Mouse (Mus musculus) midbrain, embryonic 12.5 days (tissue): ENCODE data around the gene Grm8. TPM values are rescaled to one million over a fixed set of nuclear protein-coding genes. Genes with fewer than 3 reads are reported as not detected.

ENCODE experiments used
- ATAC-seq: fragments of 200-750 bp; cut with Nextera tagmentation; 2 replicates; pipeline ENCODE4 v1.8.0; 2017; ENCODE audit warnings: low read depth, moderate TSS enrichment, moderate library complexity; ENCODE audit not compliant: low FRiP score
- H3K27ac ChIP-seq: fragments of 300-500 bp; sonication (generic); replicated peaks from 2 replicates; pipeline ENCODE4 v1.5.1; 2016; ENCODE audit warnings: mild to moderate bottlenecking
- H3K27me3 ChIP-seq: fragments of 300-500 bp; sonication (generic); 2 replicates; pipeline ENCODE4 v1.6.1; 2016; ENCODE audit warnings: mild to moderate bottlenecking
- H3K36me3 ChIP-seq: fragments of 300-500 bp; sonication (generic); 2 replicates; pipeline ENCODE4 v1.6.1; 2016
- H3K4me1 ChIP-seq: fragments of 300-500 bp; sonication (generic); 2 replicates; pipeline ENCODE4 v1.6.1; 2016
- H3K4me2 ChIP-seq: fragments of 300-500 bp; sonication (generic); replicated peaks from 2 replicates; pipeline ENCODE4 v1.6.1; 2016; ENCODE audit warnings: mild to moderate bottlenecking, moderate library complexity
- H3K4me3 ChIP-seq: fragments of 300-500 bp; sonication (generic); 2 replicates; pipeline ENCODE4 v1.5.1; 2016; ENCODE audit warnings: mild to moderate bottlenecking
- H3K9ac ChIP-seq: fragments of 300-500 bp; sonication (generic); replicated peaks from 2 replicates; pipeline ENCODE4 v1.6.1; 2016; ENCODE audit warnings: mild to moderate bottlenecking, moderate library complexity
- H3K9me3 ChIP-seq: fragments of 300-500 bp; sonication (generic); 2 replicates; pipeline ENCODE4 v1.6.1; 2016; ENCODE audit warnings: mild to moderate bottlenecking
- WGBS: fragments of 180-500 bp; shearing (Covaris S2); methylation state at CpG from one replicate; pipeline ENCODE4 v1.1.7; 2016; 5-methylcytosine and 5-hydroxymethylcytosine counted together
- microRNA counts: library from miRNA; unstranded; fragments of <30 nt; microRNA quantifications from one replicate; lab custom pipeline; 2017
- microRNA-seq: library from miRNA; unstranded; fragments of <30 nt; microRNA quantifications from one replicate; pipeline ENCODE4, GENCODE M21; 2017
- polyA plus RNA-seq: library from polyadenylated mRNA; unstranded; fragments of >200 nt; fragmentation: Nextera tagmentation; extraction: Ambion mirVana; gene quantifications from 2 replicates; pipeline ENCODE4 v1.2.1, GENCODE M21; 2016

The Grm8 gene
- polyA plus RNA-seq, 1 experiment from 2014 or later, result 6.4 TPM

GRCm38 (mm10) chr6:27314273-27315009 lies 820.5 kb downstream of the Grm8 start:
- Histone ChIP-seq H3K4me1 (no peaks in the 10 kb centered on the region), H3K4me3 (no peak overlapping the region), H3K27ac (no peak overlapping the region), H3K9ac (no peak overlapping the region), H3K36me3 (no peaks in the 10 kb centered on the region), H3K9me3 (no peaks in the 10 kb centered on the region), H3K4me2 (no peak overlapping the region), H3K27me3 (no peaks in the 10 kb centered on the region)
- WGBS, result 94% methylated on average over 5 of the region's 5 CpGs
- ATAC-seq, result no peak

GRCm38 (mm10) chr6:27310401-27310800 lies 824.6 kb downstream of the Grm8 start:
- H3K4me2 ChIP-seq, result no peak overlapping the region
- H3K36me3 ChIP-seq, result no peaks in the 10 kb centered on the region
- H3K4me1 ChIP-seq, result no peaks in the 10 kb centered on the region
- H3K27me3 ChIP-seq, result no peaks in the 10 kb centered on the region
- H3K27ac ChIP-seq, result no peak overlapping the region
- no peak for ATAC-seq
- no peaks in the 10 kb centered on the region for H3K9me3 ChIP-seq
- H3K9ac ChIP-seq, result no peak overlapping the region
- H3K4me3 ChIP-seq, result no peak overlapping the region

- Histone ChIP-seq H3K9ac (no peak overlapping the region), H3K4me2 (no peak overlapping the region), H3K4me1 (no peaks in the 10 kb centered on the region), H3K4me3 (no peak overlapping the region), H3K27ac (no peak overlapping the region), H3K36me3 (no peaks in the 10 kb centered on the region), H3K27me3 (no peaks in the 10 kb centered on the region), H3K9me3 (no peaks in the 10 kb centered on the region)
- 70% methylated on average over 2 of the region's 2 CpGs for WGBS
- no peak for ATAC-seq
Measured at GRCm38 (mm10) chr6:27305351-27305750, 829.6 kb downstream of the Grm8 start.

- H3K4me2 ChIP-seq, result no peak overlapping the region
- no peak overlapping the region for H3K4me3 ChIP-seq
- no peak for ATAC-seq
- no peaks in the 10 kb centered on the region for H3K9me3 ChIP-seq
- no peak overlapping the region for H3K9ac ChIP-seq
- H3K36me3 ChIP-seq, result no peaks in the 10 kb centered on the region
- H3K27ac ChIP-seq, result no peak overlapping the region
- no peaks in the 10 kb centered on the region for H3K27me3 ChIP-seq
- H3K4me1 ChIP-seq, result no peaks in the 10 kb centered on the region
Measured at GRCm38 (mm10) chr6:27264972-27265371, 870.0 kb downstream of the Grm8 start.

GRCm38 (mm10) chr6:27262611-27263010 lies 872.4 kb downstream of the Grm8 start:
- Histone ChIP-seq H3K36me3 (no peaks in the 10 kb centered on the region), H3K9ac (no peak overlapping the region), H3K4me3 (no peak overlapping the region), H3K9me3 (no peaks in the 10 kb centered on the region), H3K4me1 (no peaks in the 10 kb centered on the region), H3K27me3 (no peaks in the 10 kb centered on the region), H3K4me2 (no peak overlapping the region), H3K27ac (no peak overlapping the region)
- ATAC-seq, result no peak

GRCm38 (mm10) chr6:27240416-27240815 lies 894.6 kb downstream of the Grm8 start:
- no peak overlapping the region for H3K9ac ChIP-seq
- no peaks in the 10 kb centered on the region for H3K36me3 ChIP-seq
- no peaks in the 10 kb centered on the region for H3K4me1 ChIP-seq
- H3K9me3 ChIP-seq, result no peaks in the 10 kb centered on the region
- no peaks in the 10 kb centered on the region for H3K27me3 ChIP-seq
- no peak overlapping the region for H3K4me2 ChIP-seq
- no peak for ATAC-seq
- H3K27ac ChIP-seq, result no peak overlapping the region
- H3K4me3 ChIP-seq, result no peak overlapping the region

- Histone ChIP-seq H3K27ac (no peak overlapping the region), H3K9me3 (no peaks in the 10 kb centered on the region), H3K9ac (no peak overlapping the region), H3K27me3 (no peaks in the 10 kb centered on the region), H3K4me2 (no peak overlapping the region), H3K36me3 (no peaks in the 10 kb centered on the region), H3K4me3 (no peak overlapping the region), H3K4me1 (no peaks in the 10 kb centered on the region)
- WGBS, result 76% methylated on average over 2 of the region's 2 CpGs
- ATAC-seq, result no peak
Measured at GRCm38 (mm10) chr6:27239968-27240367, 895.0 kb downstream of the Grm8 start.

MicroRNA genes within 50 kb of the gene (microRNA counts, 519-probe panel; counts per million panel counts)
- microRNA mmu-miR-592 (lab: Ali Mortazavi, UCI), result not detected

Small RNAs within 50 kb of the gene (microRNA-seq; reads per million reads assigned to microRNA genes)
- 77.3 reads per million, percentile 47 among the genes with 10 or more reads in this experiment for gene Mir592
